Mouse (Mus musculus): ENCODE measurements around the gene Cyyr1. TPM values are rescaled to one million over a fixed set of nuclear protein-coding genes. Genes with fewer than 3 reads are reported as not detected.

Cyyr1 gene
- polyA plus RNA-seq, 1 experiment from 2014 or later: not detected

DNA sequence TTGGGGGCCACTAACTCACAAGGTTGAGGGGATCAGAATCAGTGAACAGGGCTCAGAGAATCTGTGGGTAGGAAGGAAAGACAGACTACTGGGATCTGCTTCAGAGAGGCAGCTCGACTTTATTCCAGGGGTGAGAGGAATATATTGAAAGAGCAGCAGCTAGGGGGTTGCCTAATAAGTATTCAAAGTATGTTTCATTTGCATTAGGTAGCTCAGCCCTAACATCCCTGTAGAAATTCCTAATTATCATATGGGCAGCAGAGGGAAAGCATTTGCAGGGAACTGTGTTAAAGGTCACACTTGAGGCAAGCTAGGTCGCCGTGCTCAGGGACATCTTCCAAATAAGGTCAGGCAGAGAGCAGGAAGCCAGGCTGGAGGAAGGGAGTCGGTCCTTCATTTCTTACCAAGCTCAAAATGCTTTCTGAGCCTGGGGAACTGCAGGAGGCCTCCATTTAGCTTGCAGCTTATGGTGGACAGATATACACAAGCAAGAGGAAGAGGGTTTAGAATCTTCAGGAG lies 159.7 kb downstream of the Cyyr1 start:
- WGBS (ENCODE audit: missing documents): 26% methylated on average over 4 of the region's 4 CpGs

DNA sequence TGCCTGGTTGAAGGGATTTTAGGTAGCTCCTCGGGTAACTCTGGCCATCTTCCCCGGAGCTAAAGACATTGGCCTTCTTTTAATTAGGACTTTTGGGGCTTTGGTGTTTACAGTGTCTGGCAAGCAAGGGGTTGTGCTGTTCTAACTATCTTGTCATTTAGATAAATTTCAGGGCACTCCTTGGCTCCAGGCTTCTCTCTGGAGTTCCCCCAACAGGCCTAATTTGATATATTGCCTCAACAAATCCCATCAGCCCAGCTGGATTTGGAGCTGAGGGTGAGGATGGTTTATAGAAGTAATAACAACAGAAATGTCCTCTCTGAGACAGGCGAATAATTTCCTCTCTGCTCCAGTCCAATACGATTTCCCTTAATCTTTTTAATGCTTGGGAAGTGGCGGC lies 166.4 kb downstream of the Cyyr1 start:
- WGBS (ENCODE audit: missing documents): 74% methylated on average over 5 of the region's 5 CpGs
- no peaks in the 10 kb centered on the region for H3K79me2 ChIP-seq (ENCODE audit: inconsistent target)
- H3K36me3 ChIP-seq (ENCODE audit: inconsistent target): no peaks in the 10 kb centered on the region
- no peak overlapping the region for H3K4me3 ChIP-seq (ENCODE audit: inconsistent target)
- no peak overlapping the region for H3K27ac ChIP-seq

More for the DNA sequence above, 159.7 kb downstream of the Cyyr1 start:
- no peak overlapping the region for H3K27ac ChIP-seq
- H3K79me2 ChIP-seq (ENCODE audit: inconsistent target): no peaks in the 10 kb centered on the region
- no peaks in the 10 kb centered on the region for H3K36me3 ChIP-seq (ENCODE audit: inconsistent target)
- no peak overlapping the region for H3K4me3 ChIP-seq (ENCODE audit: inconsistent target)

Other genes starting within 250 kb of the Cyyr1 start
- gene Adamts1, start 249.7 kb upstream of the Cyyr1 start, polyA plus RNA-seq (2018): 0.88 to 2.5 TPM (median 0.99 TPM) in 3 replicates